Mouse (Mus musculus) embryonic facial prominence, embryonic 15.5 days (tissue): ENCODE measurements around the gene Col4a2. TPM values are rescaled to one million over a fixed set of nuclear protein-coding genes. Genes with fewer than 3 reads are reported as not detected.

Experiments
- ATAC-seq: fragments of 200-750 bp; cut with Nextera tagmentation; 2 replicates; pipeline ENCODE4 v1.8.0; 2017; ENCODE audit warnings: low read depth, moderate TSS enrichment; ENCODE audit not compliant: insufficient number of reproducible peaks, low FRiP score, low TSS enrichment
- H3K27ac ChIP-seq: fragments of 300-500 bp; sonication (generic); replicated peaks from 2 replicates; pipeline ENCODE4 v1.5.1; 2015; ENCODE audit warnings: mild to moderate bottlenecking, inconsistent platforms
- H3K27me3 ChIP-seq: fragments of 300-500 bp; sonication (generic); 2 replicates; pipeline ENCODE4 v1.6.1; 2015; ENCODE audit warnings: inconsistent platforms
- H3K36me3 ChIP-seq: fragments of 300-500 bp; sonication (generic); 2 replicates; pipeline ENCODE4 v1.6.1; 2015; ENCODE audit warnings: mild to moderate bottlenecking, inconsistent platforms
- H3K4me1 ChIP-seq: fragments of 300-500 bp; sonication (generic); 2 replicates; pipeline ENCODE4 v1.6.1; 2015; ENCODE audit warnings: inconsistent platforms
- H3K4me2 ChIP-seq: fragments of 300-500 bp; sonication (generic); replicated peaks from 2 replicates; pipeline ENCODE4 v1.6.1; 2015; ENCODE audit warnings: mild to moderate bottlenecking, inconsistent platforms
- H3K4me3 ChIP-seq: fragments of 300-500 bp; sonication (generic); replicated peaks from 2 replicates; pipeline ENCODE4 v1.5.1; 2015; ENCODE audit warnings: mild to moderate bottlenecking, inconsistent platforms
- H3K9ac ChIP-seq: fragments of 300-500 bp; sonication (generic); 2 replicates; pipeline ENCODE4 v1.6.1; 2015; ENCODE audit warnings: inconsistent platforms
- H3K9me3 ChIP-seq: fragments of 300-500 bp; sonication (generic); replicated peaks from 2 replicates; pipeline ENCODE4 v1.6.1; 2016; ENCODE audit warnings: inconsistent platforms
- WGBS: fragments of 180-500 bp; shearing (Covaris S2); methylation state at CpG from one replicate; pipeline ENCODE4 v1.1.7; 2015; 5-methylcytosine and 5-hydroxymethylcytosine counted together
- polyA plus RNA-seq: library from polyadenylated mRNA; unstranded; fragments of >200 nt; fragmentation: Nextera tagmentation; extraction: Ambion mirVana; gene quantifications from 2 replicates; pipeline ENCODE4 v1.2.1, GENCODE M21; 2015

The Col4a2 gene
- polyA plus RNA-seq, 1 experiment from 2014 or later, result 86.9 TPM

GRCm38 (mm10) chr8:11374326-11375076 lies 61.9 kb downstream of the Col4a2 start:
- 81% methylated on average over 15 of the region's 15 CpGs for WGBS
- no peak overlapping the region for H3K9ac ChIP-seq

GRCm38 (mm10) chr8:11375749-11376438 lies 63.3 kb downstream of the Col4a2 start:
- peaks cover 13% of the 10 kb centered on the region for H3K4me1 ChIP-seq
- H3K27me3 ChIP-seq, result no peaks in the 10 kb centered on the region
- ATAC-seq, result no peak
- no peak overlapping the region for H3K4me2 ChIP-seq
- H3K36me3 ChIP-seq, result no peaks in the 10 kb centered on the region
- H3K9me3 ChIP-seq, result no peaks in the 10 kb centered on the region
- 45% methylated on average over 18 of the region's 18 CpGs for WGBS
- H3K27ac ChIP-seq, result peak overlapping the region; percentile 39
- no peak overlapping the region for H3K4me3 ChIP-seq
- no peak overlapping the region for H3K9ac ChIP-seq

More at GRCm38 (mm10) chr8:11374326-11375076, 61.9 kb downstream of the Col4a2 start:
- Histone ChIP-seq H3K27ac (no peak overlapping the region), H3K4me2 (no peak overlapping the region), H3K36me3 (no peaks in the 10 kb centered on the region), H3K4me1 (peaks cover 21% of the 10 kb centered on the region), H3K27me3 (no peaks in the 10 kb centered on the region), H3K9me3 (no peaks in the 10 kb centered on the region), H3K4me3 (no peak overlapping the region)
- no peak for ATAC-seq

- Histone ChIP-seq H3K9ac (no peak overlapping the region), H3K27ac (no peak overlapping the region), H3K4me1 (peaks cover 30% of the 10 kb centered on the region), H3K9me3 (no peaks in the 10 kb centered on the region), H3K4me2 (no peak overlapping the region), H3K4me3 (no peak overlapping the region), H3K36me3 (no peaks in the 10 kb centered on the region), H3K27me3 (no peaks in the 10 kb centered on the region)
- WGBS, result 82% methylated on average over 16 of the region's 16 CpGs
- no peak for ATAC-seq
Observed at GRCm38 (mm10) chr8:11377391-11378210, 65.0 kb downstream of the Col4a2 start.

DNA sequence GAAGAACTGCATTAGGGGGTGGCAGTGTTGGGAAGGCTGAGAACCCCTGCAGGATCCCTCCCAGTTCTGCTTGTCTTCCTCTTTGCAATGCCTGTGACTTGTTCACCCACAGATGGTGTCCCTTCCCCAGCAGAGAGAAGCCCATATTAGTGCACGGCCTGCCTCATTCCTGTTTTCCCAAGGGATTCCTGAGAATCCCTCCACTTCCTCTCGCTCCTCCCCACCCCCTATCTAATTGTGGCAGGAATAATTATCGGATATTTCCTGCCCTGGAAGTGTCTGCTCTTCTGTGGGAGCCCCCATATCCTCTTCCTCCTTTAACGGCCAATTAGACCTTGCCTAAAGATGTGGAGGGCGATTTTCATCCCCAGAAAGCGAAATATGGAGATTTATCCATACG lies 67.0 kb downstream of the Col4a2 start:
- Histone ChIP-seq H3K4me1 (peaks cover 48% of the 10 kb centered on the region), H3K9ac (no peak overlapping the region), H3K9me3 (no peaks in the 10 kb centered on the region), H3K36me3 (no peaks in the 10 kb centered on the region), H3K4me2 (no peak overlapping the region), H3K27me3 (no peaks in the 10 kb centered on the region), H3K4me3 (no peak overlapping the region), H3K27ac (no peak overlapping the region; the same call in 1 of the 2 replicates)
- WGBS, result 58% methylated on average over 7 of the region's 7 CpGs
- no peak for ATAC-seq

DNA sequence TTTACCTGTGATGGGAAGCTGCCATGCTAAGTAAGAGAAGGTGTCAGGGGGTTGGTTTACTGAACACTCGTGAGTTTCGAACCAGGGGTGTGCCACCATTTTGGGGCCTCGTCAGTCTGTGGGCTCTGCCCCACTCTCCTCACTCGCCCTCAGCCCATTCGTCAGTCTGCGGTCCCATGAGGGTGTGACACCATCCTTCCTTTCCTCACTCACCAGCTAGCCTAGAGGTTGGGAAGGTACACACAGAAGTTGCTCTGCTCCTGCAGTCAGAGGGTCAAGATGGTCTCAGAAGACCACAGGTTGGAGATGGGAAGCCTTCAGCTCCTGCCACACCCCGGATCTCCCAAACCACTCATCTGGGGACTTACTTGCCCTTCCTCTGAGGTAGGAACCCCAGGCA lies 68.9 kb downstream of the Col4a2 start:
- ATAC-seq, result no peak
- peak overlapping the region; percentile 69; the same call in 1 of the 2 replicates for H3K27ac ChIP-seq
- H3K9ac ChIP-seq, result no peak overlapping the region
- 87% methylated on average over 7 of the region's 7 CpGs for WGBS
- no peaks in the 10 kb centered on the region for H3K27me3 ChIP-seq
- no peaks in the 10 kb centered on the region for H3K9me3 ChIP-seq
- no peak overlapping the region for H3K4me2 ChIP-seq
- H3K4me1 ChIP-seq, result peaks cover 54% of the 10 kb centered on the region
- no peaks in the 10 kb centered on the region for H3K36me3 ChIP-seq
- no peak overlapping the region for H3K4me3 ChIP-seq

DNA sequence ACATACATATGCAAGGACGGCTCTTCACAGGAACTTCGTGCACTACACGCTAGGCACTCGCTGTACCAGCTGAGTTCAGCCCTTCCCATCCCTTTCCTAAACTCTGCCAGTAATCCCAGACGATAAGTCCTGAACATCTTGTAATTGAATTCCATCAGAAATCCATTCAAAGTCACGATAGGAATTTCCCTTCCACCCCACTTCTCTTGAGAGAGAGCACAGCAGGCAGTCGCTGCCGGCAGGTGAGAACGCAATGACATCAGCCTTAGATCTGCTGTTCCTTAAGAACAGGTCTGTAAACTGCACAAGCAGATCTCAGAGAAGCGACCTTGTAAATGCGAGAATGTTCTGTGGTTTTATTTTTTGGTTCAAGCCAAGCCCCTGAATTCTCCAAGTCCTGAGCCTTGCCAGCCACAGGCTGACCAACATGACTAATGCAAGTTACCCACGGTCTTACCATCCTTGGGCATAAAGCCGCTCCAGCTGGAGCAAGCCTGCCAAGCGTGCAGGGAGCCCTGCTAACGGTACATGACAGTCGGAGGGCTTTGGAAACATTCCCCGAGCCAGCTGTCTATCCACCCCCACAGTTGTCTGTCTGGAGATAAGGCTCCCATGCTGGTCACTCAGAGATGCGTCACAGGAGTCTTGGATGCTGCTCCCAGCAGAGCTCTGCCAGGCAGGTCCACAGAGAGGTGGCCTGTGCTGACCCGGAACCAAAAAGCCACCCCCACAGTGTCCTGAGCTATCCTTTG lies 69.6 kb downstream of the Col4a2 start:
- Histone ChIP-seq H3K9ac (no peak overlapping the region), H3K36me3 (no peaks in the 10 kb centered on the region), H3K4me1 (peaks cover 54% of the 10 kb centered on the region), H3K9me3 (no peaks in the 10 kb centered on the region), H3K27ac (peak overlapping the region; percentile 69), H3K4me3 (no peak overlapping the region), H3K4me2 (no peak overlapping the region), H3K27me3 (no peaks in the 10 kb centered on the region)
- 32% methylated on average over 19 of the region's 19 CpGs for WGBS
- peak; percentile 75 for ATAC-seq

GRCm38 (mm10) chr8:11382933-11383332 lies 70.3 kb downstream of the Col4a2 start:
- Histone ChIP-seq H3K9me3 (no peaks in the 10 kb centered on the region), H3K4me2 (no peak overlapping the region), H3K4me1 (peaks cover 54% of the 10 kb centered on the region), H3K4me3 (no peak overlapping the region), H3K27me3 (no peaks in the 10 kb centered on the region), H3K27ac (peak overlapping the region; percentile 69), H3K9ac (no peak overlapping the region), H3K36me3 (no peaks in the 10 kb centered on the region)
- WGBS, result 54% methylated on average over 3 of the region's 3 CpGs
- ATAC-seq, result no peak

GRCm38 (mm10) chr8:11383379-11383778 lies 70.8 kb downstream of the Col4a2 start:
- no peaks in the 10 kb centered on the region for H3K27me3 ChIP-seq
- H3K36me3 ChIP-seq, result no peaks in the 10 kb centered on the region
- no peak overlapping the region for H3K9ac ChIP-seq
- H3K4me2 ChIP-seq, result no peak overlapping the region
- H3K4me3 ChIP-seq, result no peak overlapping the region
- 76% methylated on average over 3 of the region's 3 CpGs for WGBS
- H3K9me3 ChIP-seq, result no peaks in the 10 kb centered on the region
- ATAC-seq, result no peak
- H3K4me1 ChIP-seq, result peaks cover 54% of the 10 kb centered on the region
- peak overlapping the region; percentile 69; the same call in 1 of the 2 replicates for H3K27ac ChIP-seq

GRCm38 (mm10) chr8:11384841-11385240 lies 72.2 kb downstream of the Col4a2 start:
- Histone ChIP-seq H3K4me2 (no peak overlapping the region), H3K9me3 (no peaks in the 10 kb centered on the region), H3K36me3 (no peaks in the 10 kb centered on the region), H3K9ac (no peak overlapping the region), H3K27ac (peak overlapping the region; percentile 76), H3K4me1 (peaks cover 57% of the 10 kb centered on the region), H3K27me3 (no peaks in the 10 kb centered on the region), H3K4me3 (no peak overlapping the region)
- 61% methylated on average over 4 of the region's 4 CpGs for WGBS
- ATAC-seq, result no peak

- no peak for ATAC-seq
- Histone ChIP-seq H3K9me3 (no peaks in the 10 kb centered on the region), H3K4me1 (peaks cover 57% of the 10 kb centered on the region), H3K9ac (no peak overlapping the region), H3K27me3 (no peaks in the 10 kb centered on the region), H3K27ac (peak overlapping the region; percentile 76), H3K4me2 (no peak overlapping the region), H3K36me3 (no peaks in the 10 kb centered on the region), H3K4me3 (no peak overlapping the region)
- 31% methylated on average over 9 of the region's 9 CpGs for WGBS
Observed at GRCm38 (mm10) chr8:11385272-11385905, 72.8 kb downstream of the Col4a2 start.
